Mouse (Mus musculus) ES-Bruce4 (cell line): Measurements from ENCODE around the gene Fam214b. TPM values are rescaled to one million over a fixed set of nuclear protein-coding genes. Genes with fewer than 3 reads are reported as not detected.

Source experiments
- H3K27ac ChIP-seq: 2 replicates; pipeline ENCODE4 v1.5.1; 2012; ENCODE audit warnings: low read length, inconsistent platforms; ENCODE audit not compliant: insufficient read depth
- H3K27me3 ChIP-seq: 2 replicates; pipeline ENCODE4 v1.6.1; 2012; ENCODE audit warnings: mild to moderate bottlenecking, low read length, inconsistent platforms; ENCODE audit not compliant: control insufficient read depth, poor library complexity, insufficient read depth, severe bottlenecking
- H3K36me3 ChIP-seq: 2 replicates; pipeline ENCODE4 v1.6.1; 2012; ENCODE audit warnings: inconsistent platforms, mild to moderate bottlenecking, low read length, moderate library complexity; ENCODE audit not compliant: control insufficient read depth, poor library complexity, insufficient read depth, severe bottlenecking
- H3K4me1 ChIP-seq: one replicate; pipeline ENCODE4 v1.8.1; 2011; ENCODE audit warnings: low read length; ENCODE audit not compliant: control insufficient read depth, insufficient read depth
- H3K4me3 ChIP-seq: 2 replicates; pipeline ENCODE4 v1.5.1; 2011; ENCODE audit warnings: low read depth, mild to moderate bottlenecking, low read length
- H3K9ac ChIP-seq: 2 replicates; pipeline ENCODE4 v1.6.1; 2012; ENCODE audit warnings: low read depth, mild to moderate bottlenecking, inconsistent platforms; ENCODE audit not compliant: poor library complexity, severe bottlenecking
- H3K9me3 ChIP-seq: replicated peaks from 2 replicates; pipeline ENCODE4 v1.6.1; 2012; ENCODE audit warnings: mild to moderate bottlenecking, low read length, inconsistent platforms; ENCODE audit not compliant: control insufficient read depth, poor library complexity, insufficient read depth, severe bottlenecking
- CTCF ChIP-seq: IDR thresholded peaks from one replicate; pipeline ENCODE4 v1.8.1; 2011; ENCODE audit warnings: low read depth, low read length
- EP300 ChIP-seq: IDR thresholded peaks from 2 replicates; pipeline ENCODE4 v1.6.1; 2011; ENCODE audit warnings: low read depth, low read length; ENCODE audit not compliant: insufficient read depth
- POLR2A ChIP-seq: IDR thresholded peaks from one replicate; pipeline ENCODE4 v1.8.1; 2011; ENCODE audit warnings: low read length; ENCODE audit not compliant: insufficient read depth
- polyA plus RNA-seq: library from polyadenylated mRNA; stranded (reverse); fragments of >200 nt; gene quantifications from 2 replicates; pipeline ENCODE4 v1.2.4, GENCODE M21; 2011; ENCODE audit warnings: low read depth; ENCODE audit not compliant: missing spikeins, insufficient read depth, insufficient read length

Fam214b gene
- polyA plus RNA-seq, 1 experiment, result 11.0 TPM

DNA sequence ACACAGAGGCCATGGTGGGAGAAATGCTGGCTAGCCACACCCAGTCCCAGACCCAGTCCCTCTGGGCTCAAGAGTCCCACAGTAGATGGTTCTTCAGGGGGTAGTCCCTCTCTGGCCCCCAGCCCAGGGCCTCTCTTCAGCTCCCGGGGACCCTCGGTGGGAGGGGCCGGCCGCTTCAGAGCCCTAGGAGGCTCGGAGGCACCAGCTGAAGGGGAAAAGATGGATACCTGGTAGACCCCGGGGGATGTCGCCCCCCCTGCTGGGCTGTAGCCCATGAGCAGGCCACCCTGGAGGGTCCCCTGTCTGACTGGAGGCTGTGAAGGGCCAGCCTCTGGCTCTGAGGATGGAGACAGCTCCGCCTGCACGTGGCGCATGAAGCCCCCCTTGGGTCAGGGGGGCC is 9.7 kb downstream of the Fam214b start:
- Histone ChIP-seq H3K36me3 (no peaks in the 10 kb centered on the region), H3K9me3 (no peaks in the 10 kb centered on the region), H3K4me3 (no peak overlapping the region), H3K27me3 (no peaks in the 10 kb centered on the region), H3K9ac (no peak overlapping the region), H3K27ac (no peak overlapping the region), H3K4me1 (no peaks in the 10 kb centered on the region)
- TF ChIP-seq CTCF, result no peak
- TF ChIP-seq POLR2A, result no peak
- TF ChIP-seq EP300, result no peak

- H3K9me3 ChIP-seq, result no peaks in the 10 kb centered on the region
- no peaks in the 10 kb centered on the region for H3K4me1 ChIP-seq
- no peak overlapping the region for H3K4me3 ChIP-seq
- no peak overlapping the region for H3K27ac ChIP-seq
- no peak overlapping the region for H3K9ac ChIP-seq
- no peaks in the 10 kb centered on the region for H3K27me3 ChIP-seq
- TF ChIP-seq EP300 (no peak), POLR2A (no peak), CTCF (no peak)
- H3K36me3 ChIP-seq, result no peaks in the 10 kb centered on the region
Measured at GRCm38 (mm10) chr4:43035851-43036250, 10.2 kb downstream of the Fam214b start.

DNA sequence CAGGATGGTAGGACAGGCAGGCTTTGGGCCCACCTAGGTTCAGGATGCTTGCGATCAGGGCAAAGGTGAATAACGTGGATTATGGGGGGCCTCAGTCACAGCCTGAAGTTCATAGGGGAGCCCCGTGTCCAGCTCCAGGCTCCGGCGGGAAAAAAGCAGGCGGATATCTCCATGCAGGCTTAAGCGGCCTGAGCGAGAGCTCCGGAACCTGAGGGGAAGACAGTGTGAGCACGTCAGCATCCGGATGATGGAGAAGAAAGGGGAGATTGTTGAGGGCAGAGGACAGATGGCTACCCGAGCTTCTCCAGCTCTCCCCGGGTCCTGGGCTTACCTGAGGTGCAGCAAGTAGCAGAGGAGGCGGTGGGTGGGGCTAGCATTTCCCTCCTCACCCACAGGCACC is 12.5 kb downstream of the Fam214b start:
- peaks cover 10% of the 10 kb centered on the region for H3K36me3 ChIP-seq

GRCm38 (mm10) chr4:43032501-43032900 is 13.5 kb downstream of the Fam214b start:
- TF ChIP-seq EP300 (no peak), POLR2A (no peak), CTCF (no peak)
- H3K36me3 ChIP-seq, result peaks cover 16% of the 10 kb centered on the region
- no peaks in the 10 kb centered on the region for H3K27me3 ChIP-seq
- no peak overlapping the region for H3K9ac ChIP-seq
- no peak overlapping the region for H3K27ac ChIP-seq
- peaks cover 2% of the 10 kb centered on the region for H3K4me1 ChIP-seq
- no peaks in the 10 kb centered on the region for H3K9me3 ChIP-seq
- H3K4me3 ChIP-seq, result no peak overlapping the region

More for the DNA sequence above, 12.5 kb downstream of the Fam214b start:
- Histone ChIP-seq H3K9me3 (no peaks in the 10 kb centered on the region), H3K4me3 (no peak overlapping the region), H3K4me1 (peaks cover 2% of the 10 kb centered on the region), H3K27ac (no peak overlapping the region), H3K27me3 (no peaks in the 10 kb centered on the region), H3K9ac (no peak overlapping the region)
- no peak for TF ChIP-seq CTCF
- TF ChIP-seq POLR2A, result no peak
- TF ChIP-seq EP300, result no peak

- Histone ChIP-seq H3K27me3 (no peaks in the 10 kb centered on the region), H3K9me3 (no peaks in the 10 kb centered on the region), H3K4me3 (peak within 1 kb of the TSS; percentile 83), H3K4me1 (peaks cover 2% of the 10 kb centered on the region), H3K9ac (peak within 1 kb of the TSS; percentile 79), H3K27ac (no peak within 1 kb of the TSS; the same call in 1 of the 2 replicates), H3K36me3 (peaks cover 16% of the 10 kb centered on the region)
- TF ChIP-seq CTCF (peak; percentile 15), EP300 (no peak; the same call in 1 of the 2 replicates), POLR2A (peak; percentile 23)
Measured at GRCm38 (mm10) chr4:43031237-43031995, 14.6 kb downstream of the Fam214b start, which contains the start of gene Stoml2. Stoml2 (minus strand) TSS chr4:43031710.

DNA sequence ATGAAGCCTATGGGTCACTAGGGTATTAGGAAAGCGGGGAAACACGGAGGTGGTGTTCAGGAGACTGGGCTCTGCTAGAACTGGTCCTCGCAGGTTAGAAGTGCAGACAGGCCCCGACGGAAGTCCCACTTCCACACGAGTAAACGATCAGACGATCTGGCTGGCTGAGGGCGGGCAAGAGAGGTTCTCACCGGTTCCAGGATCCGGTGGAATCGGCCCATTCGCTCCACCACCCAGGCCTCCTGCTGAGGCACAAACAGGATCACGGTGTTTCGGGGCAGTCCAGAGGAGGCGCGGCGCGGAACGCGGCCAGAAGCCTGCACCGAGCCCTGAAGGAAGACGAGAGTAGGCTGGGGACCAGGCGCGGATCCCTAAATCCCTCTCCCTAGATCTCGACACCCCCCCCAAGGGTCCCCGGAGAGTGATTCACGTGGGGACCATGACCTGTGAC is 15.2 kb downstream of the Fam214b start:
- Histone ChIP-seq H3K27ac (no peak overlapping the region), H3K4me1 (peaks cover 2% of the 10 kb centered on the region), H3K27me3 (no peaks in the 10 kb centered on the region), H3K9me3 (no peaks in the 10 kb centered on the region), H3K9ac (peak overlapping the region; percentile 79), H3K4me3 (peak overlapping the region; percentile 83), H3K36me3 (peaks cover 16% of the 10 kb centered on the region)
- TF ChIP-seq EP300, result no peak
- TF ChIP-seq POLR2A, result no peak
- no peak for TF ChIP-seq CTCF
